Mouse (Mus musculus) brain, embryonic 14.5 days (tissue): ENCODE results near the gene Sprr2i. TPM values are rescaled to one million over a fixed set of nuclear protein-coding genes. Genes with fewer than 3 reads are reported as not detected.

ENCODE experiments used
- DNase-seq: peaks from one replicate; pipeline ENCODE4 v3.0.0-alpha.2; 2011; ENCODE audit warnings: low read depth
- CTCF ChIP-seq: fragments of 200-500 bp; IDR thresholded peaks from 2 replicates; pipeline ENCODE4 v1.5.1; 2012; ENCODE audit warnings: inconsistent platforms, mild to moderate bottlenecking, moderate library complexity, borderline replicate concordance; ENCODE audit not compliant: insufficient read depth, insufficient read length; ENCODE audit errors: extremely low read depth
- POLR2A ChIP-seq: fragments of 200-500 bp; IDR thresholded peaks from 2 replicates; pipeline ENCODE4 v1.6.1; 2012; ENCODE audit warnings: mild to moderate bottlenecking, inconsistent platforms, borderline replicate concordance; ENCODE audit not compliant: poor library complexity, insufficient read depth, insufficient read length, severe bottlenecking; ENCODE audit errors: extremely low read depth
- polyA plus RNA-seq: library from polyadenylated mRNA; depleted of rRNA; stranded (reverse); fragments of >200 nt; gene quantifications from 2 replicates; pipeline ENCODE4 v1.2.3, GENCODE M21; 2012; rRNA removed

Sprr2i gene
- polyA plus RNA-seq = not detected in 2 replicates

GRCm38 (mm10) chr3:92407691-92408090 lies at the start of gene Sprr2i:
Gene Sprr2i (plus strand): TSS chr3:92407991.
- TF ChIP-seq CTCF (no peak), POLR2A (no peak)
- DNase-seq = no peak

GRCm38 (mm10) chr3:92361619-92362018 lies 46.2 kb upstream of the Sprr2i start:
- TF ChIP-seq CTCF (no peak), POLR2A (no peak)
- no peak for DNase-seq

- TF ChIP-seq POLR2A (no peak), CTCF (no peak)
- DNase-seq = no peak
Measured at GRCm38 (mm10) chr3:92364887-92365286, 42.9 kb upstream of the Sprr2i start, which contains the start of gene Sprr2f. Gene Sprr2f (plus strand): TSS chr3:92365187.

- TF ChIP-seq POLR2A = no peak
- TF ChIP-seq CTCF = no peak
- DNase-seq = no peak
Measured at GRCm38 (mm10) chr3:92373613-92374012, 34.2 kb upstream of the Sprr2i start.

GRCm38 (mm10) chr3:92385385-92385784 lies 22.4 kb upstream of the Sprr2i start, which contains the start of gene Sprr2h:
Gene Sprr2h (plus strand): TSS chr3:92385685.
- DNase-seq = no peak

GRCm38 (mm10) chr3:92394301-92394700 lies 13.5 kb upstream of the Sprr2i start:
- peak; percentile 22 for DNase-seq
- TF ChIP-seq CTCF = no peak

More at GRCm38 (mm10) chr3:92385385-92385784, 22.4 kb upstream of the Sprr2i start, which contains the start of gene Sprr2h:
- no peak for TF ChIP-seq CTCF

GRCm38 (mm10) chr3:92417782-92418181 lies 10.0 kb downstream of the Sprr2i start, which contains the start of gene Sprr2j-ps:
Gene Sprr2j-ps (plus strand): TSS chr3:92418082.
- no peak for TF ChIP-seq CTCF
- TF ChIP-seq POLR2A = no peak
- no peak for DNase-seq

- no peak for DNase-seq
- no peak for TF ChIP-seq CTCF
- TF ChIP-seq POLR2A = no peak
Measured at GRCm38 (mm10) chr3:92429323-92429722, 21.5 kb downstream of the Sprr2i start, which contains the start of gene Gm9774. Gene Gm9774 (minus strand): TSS chr3:92429423.

- TF ChIP-seq CTCF (no peak), POLR2A (no peak)
- no peak for DNase-seq
Measured at GRCm38 (mm10) chr3:92432282-92432681, 24.5 kb downstream of the Sprr2i start, which contains the start of gene Sprr2k. Gene Sprr2k (plus strand): TSS chr3:92432582.

- TF ChIP-seq CTCF = no peak
- TF ChIP-seq POLR2A = no peak
- DNase-seq = no peak
Measured at GRCm38 (mm10) chr3:92438689-92439088, 30.9 kb downstream of the Sprr2i start, which contains the start of gene Sprr1b. Gene Sprr1b (minus strand): TSS chr3:92438789.

GRCm38 (mm10) chr3:92440177-92440576 lies 32.4 kb downstream of the Sprr2i start:
- DNase-seq = no peak
- no peak for TF ChIP-seq CTCF
- TF ChIP-seq POLR2A = no peak

- no peak for DNase-seq
- no peak for TF ChIP-seq CTCF
- TF ChIP-seq POLR2A = no peak
Measured at GRCm38 (mm10) chr3:92455151-92455550, 47.4 kb downstream of the Sprr2i start.

GRCm38 (mm10) chr3:92458620-92459019 lies 50.8 kb downstream of the Sprr2i start, which contains the start of gene Sprr3:
Gene Sprr3 (minus strand): TSS chr3:92458720.
- TF ChIP-seq POLR2A (no peak), CTCF (no peak)
- no peak for DNase-seq

Other genes starting within 250 kb of the Sprr2i start
- gene Sprr2a1, start 192.2 kb upstream of the Sprr2i start, polyA plus RNA-seq = 0.03 and 0.05 TPM in 2 replicates
- 4.0 and 5.0 TPM in 2 replicates for gene Sprr2a2, start 192.1 kb upstream of the Sprr2i start, polyA plus RNA-seq
- 0.14 and 0.23 TPM in 2 replicates for gene Sprr2a3, start 122.6 kb upstream of the Sprr2i start, polyA plus RNA-seq
- gene Sprr2b, start 91.4 kb upstream of the Sprr2i start, polyA plus RNA-seq = 0.26 TPM in 1 of 2 replicates, not detected in the other
- gene Sprr2d, start 68.9 kb upstream of the Sprr2i start, polyA plus RNA-seq = not detected in 2 replicates
- not detected in 2 replicates for gene Sprr2e, start 55.8 kb upstream of the Sprr2i start, polyA plus RNA-seq
- gene Sprr2f, start 42.8 kb upstream of the Sprr2i start, polyA plus RNA-seq = not detected in 2 replicates
- gene Sprr2h, start 22.3 kb upstream of the Sprr2i start, polyA plus RNA-seq = not detected in 2 replicates
- not detected in 2 replicates for gene Sprr2j-ps, start 10.1 kb downstream of the Sprr2i start, polyA plus RNA-seq
- gene Gm9774, start 21.4 kb downstream of the Sprr2i start, polyA plus RNA-seq = 6.8 and 9.2 TPM in 2 replicates
- not detected in 2 replicates for gene Sprr2k, start 24.6 kb downstream of the Sprr2i start, polyA plus RNA-seq
- 0.11 and 0.55 TPM in 2 replicates for gene Sprr1b, start 30.8 kb downstream of the Sprr2i start, polyA plus RNA-seq
- not detected in 2 replicates for gene Sprr3, start 50.7 kb downstream of the Sprr2i start, polyA plus RNA-seq
- 0.63 TPM in 1 of 2 replicates, not detected in the other for gene Sprr1a, start 77.9 kb downstream of the Sprr2i start, polyA plus RNA-seq
- not detected in 2 replicates for gene Sprr4, start 92.5 kb downstream of the Sprr2i start, polyA plus RNA-seq
- not detected in 2 replicates for gene 2310046K23Rik, start 126.5 kb downstream of the Sprr2i start, polyA plus RNA-seq
- gene Ivl, start 165.7 kb downstream of the Sprr2i start, polyA plus RNA-seq = not detected in 2 replicates
- gene Smcp, start 181.0 kb downstream of the Sprr2i start, polyA plus RNA-seq = not detected in 2 replicates
- not detected in 2 replicates for gene 2210017I01Rik, start 199.5 kb downstream of the Sprr2i start, polyA plus RNA-seq
- not detected in 2 replicates for gene Lce6a, start 213.7 kb downstream of the Sprr2i start, polyA plus RNA-seq
- not detected in 2 replicates for gene Lce1a1, start 240.3 kb downstream of the Sprr2i start, polyA plus RNA-seq
- not detected in 2 replicates for gene Lce1b, start 248.9 kb downstream of the Sprr2i start, polyA plus RNA-seq